Mouse (Mus musculus) spleen, postnatal 14 days (tissue): Measurements from ENCODE around the gene Ankrd17.

Experiments
- DNase-seq, 2 experiments: peaks; one replicate each; pipeline ENCODE4 v3.0.0; 2021 to 2022; ENCODE audit warnings: low spot score in 2 of 2

Ankrd17 gene

GRCm38 (mm10) chr5:90222937-90223336 lies 143.4 kb downstream of the Ankrd17 start:
- DNase-seq: no peak

GRCm38 (mm10) chr5:90217791-90218190 lies 148.6 kb downstream of the Ankrd17 start:
- DNase-seq: no peak

- DNase-seq: no peak
Observed at GRCm38 (mm10) chr5:90217226-90217625, 149.2 kb downstream of the Ankrd17 start.

GRCm38 (mm10) chr5:90213356-90213755 lies 153.0 kb downstream of the Ankrd17 start:
- no peak for DNase-seq

- DNase-seq: peak in 1 of 2 experiments; percentile 29
Observed at GRCm38 (mm10) chr5:90203168-90203567, 163.2 kb downstream of the Ankrd17 start.

GRCm38 (mm10) chr5:90202447-90203117 lies 163.8 kb downstream of the Ankrd17 start:
- DNase-seq: no peak

GRCm38 (mm10) chr5:90199922-90200632 lies 166.3 kb downstream of the Ankrd17 start:
- DNase-seq: no peak

GRCm38 (mm10) chr5:90194831-90195230 lies 171.5 kb downstream of the Ankrd17 start:
- DNase-seq: no peak

- DNase-seq: no peak
Observed at GRCm38 (mm10) chr5:90182782-90183181, 183.6 kb downstream of the Ankrd17 start.

GRCm38 (mm10) chr5:90179094-90179493 lies 187.3 kb downstream of the Ankrd17 start:
- no peak for DNase-seq

- DNase-seq: no peak
Observed at GRCm38 (mm10) chr5:90178116-90178515, 188.3 kb downstream of the Ankrd17 start.
